Mouse (Mus musculus): Measurements from ENCODE around the gene Slc4a3.
A peak's percentile ranks its signal among the peaks of the same experiment; 100 is the strongest.

The Slc4a3 gene

DNA sequence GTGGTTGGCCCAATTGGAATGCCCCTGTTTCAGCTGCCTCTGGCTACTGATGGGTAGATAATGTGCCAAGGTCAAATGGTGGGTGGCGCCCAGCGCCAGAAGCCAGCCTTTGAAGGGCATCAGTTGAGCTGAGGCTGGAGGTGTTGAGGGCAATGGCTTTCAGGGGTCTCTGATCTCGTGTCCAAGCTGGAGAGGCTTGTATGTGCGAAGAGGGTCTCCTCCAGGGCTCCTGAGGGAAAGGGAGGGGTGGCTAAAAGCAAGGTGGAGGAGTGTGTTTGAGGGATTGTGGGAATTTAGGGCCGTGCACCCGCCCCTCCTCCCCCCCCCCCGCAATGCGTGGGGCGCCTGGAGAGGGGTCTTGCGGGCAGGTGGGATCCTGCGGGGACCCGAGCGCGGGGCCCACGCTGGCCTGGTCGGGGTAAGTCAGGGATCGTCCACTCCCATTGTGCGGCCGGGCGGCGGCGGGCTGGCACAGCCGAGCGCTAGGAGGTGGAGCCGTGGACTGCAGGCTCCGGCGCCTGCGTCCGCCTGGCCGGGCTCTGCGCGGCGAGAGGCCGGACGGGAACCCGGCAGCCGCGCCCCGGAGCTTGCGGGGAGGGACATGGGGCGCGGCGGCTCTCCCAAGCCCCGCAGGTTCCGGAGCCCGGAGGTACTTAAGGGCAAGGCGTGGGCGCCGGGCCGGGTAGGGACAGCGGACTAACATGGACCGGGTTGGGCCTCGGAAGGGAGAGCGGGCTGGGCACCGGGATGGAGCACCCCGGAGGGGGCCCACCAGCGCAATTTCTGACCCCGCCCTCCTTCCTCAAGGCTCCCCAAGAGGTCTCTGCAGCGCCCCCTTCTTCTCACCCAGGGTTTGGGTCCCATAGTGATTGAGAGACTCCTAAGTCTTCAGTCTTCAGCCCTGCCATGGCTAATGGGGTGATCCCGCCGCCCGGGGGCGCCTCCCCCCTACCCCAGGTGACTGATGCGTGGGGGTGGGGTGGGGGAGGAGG, at the start of gene Slc4a3:
TSS of gene Slc4a3 (plus strand) at position 302 of the 992 bp plus-strand sequence.
- peak; percentile 77 for DNase-seq (ENCODE audit: extremely low spot score, low spot score)

DNA sequence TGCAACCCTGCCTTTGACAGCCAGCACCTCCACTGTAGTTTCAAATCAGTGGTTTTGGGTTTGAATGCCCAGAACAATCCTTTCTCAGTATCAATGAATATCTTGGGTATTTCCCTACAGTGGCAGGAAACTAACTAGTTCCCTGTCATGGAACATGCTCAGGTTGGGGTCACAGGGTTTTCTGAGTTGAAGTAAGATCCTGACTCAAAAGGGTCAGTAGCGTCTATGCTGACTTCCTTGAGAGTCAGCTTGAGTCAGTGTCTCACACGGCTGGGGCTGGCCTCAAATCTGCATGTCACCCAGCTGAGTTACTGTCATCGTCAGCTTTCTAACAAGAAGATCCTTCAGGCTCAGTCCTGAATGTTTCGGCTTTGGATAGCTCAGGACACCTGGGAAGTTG, 47.2 kb upstream of the Slc4a3 start:
- no peak for DNase-seq (ENCODE audit: extremely low spot score, low spot score)

DNA sequence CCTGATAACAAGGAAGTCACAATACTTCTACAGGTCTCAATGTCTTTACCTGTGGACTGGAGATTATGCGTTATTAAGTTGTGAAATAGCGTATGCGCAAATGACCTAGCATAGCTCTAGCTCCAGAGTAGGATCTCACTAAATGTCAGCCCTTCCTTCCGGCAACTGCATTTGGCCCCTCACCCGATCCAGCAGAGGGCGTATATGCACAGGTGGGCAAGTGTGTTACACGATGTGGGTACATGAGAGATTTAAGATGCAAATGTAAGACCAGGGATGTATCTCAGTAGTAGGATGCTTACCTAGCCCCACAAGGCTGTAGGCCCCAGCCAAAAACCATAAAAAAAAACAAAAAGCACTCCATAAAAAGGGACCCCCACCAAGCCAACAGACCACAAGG, 46.6 kb upstream of the Slc4a3 start:
- DNase-seq (ENCODE audit: extremely low spot score, low spot score) = no peak

DNA sequence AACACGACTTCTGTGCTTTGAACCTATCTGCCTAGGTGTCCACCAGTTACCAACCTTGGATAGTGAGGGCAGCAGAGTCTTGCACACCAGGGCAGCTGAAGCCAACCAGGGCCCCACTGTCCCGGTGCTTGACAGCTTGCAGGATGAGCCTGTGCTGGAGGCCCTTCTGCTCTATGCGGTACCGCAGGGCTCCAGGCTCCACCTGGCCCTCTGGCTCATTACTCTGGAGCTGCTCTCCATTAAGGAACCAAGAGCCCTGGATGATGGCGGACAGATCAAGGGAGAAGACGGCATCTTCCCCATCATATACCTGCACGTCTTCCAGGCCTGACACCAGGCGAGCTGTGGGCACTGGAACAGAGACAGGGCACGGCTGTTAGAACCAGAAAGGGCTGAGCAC, 44.2 kb upstream of the Slc4a3 start:
- DNase-seq (ENCODE audit: extremely low spot score, low spot score) = no peak

DNA sequence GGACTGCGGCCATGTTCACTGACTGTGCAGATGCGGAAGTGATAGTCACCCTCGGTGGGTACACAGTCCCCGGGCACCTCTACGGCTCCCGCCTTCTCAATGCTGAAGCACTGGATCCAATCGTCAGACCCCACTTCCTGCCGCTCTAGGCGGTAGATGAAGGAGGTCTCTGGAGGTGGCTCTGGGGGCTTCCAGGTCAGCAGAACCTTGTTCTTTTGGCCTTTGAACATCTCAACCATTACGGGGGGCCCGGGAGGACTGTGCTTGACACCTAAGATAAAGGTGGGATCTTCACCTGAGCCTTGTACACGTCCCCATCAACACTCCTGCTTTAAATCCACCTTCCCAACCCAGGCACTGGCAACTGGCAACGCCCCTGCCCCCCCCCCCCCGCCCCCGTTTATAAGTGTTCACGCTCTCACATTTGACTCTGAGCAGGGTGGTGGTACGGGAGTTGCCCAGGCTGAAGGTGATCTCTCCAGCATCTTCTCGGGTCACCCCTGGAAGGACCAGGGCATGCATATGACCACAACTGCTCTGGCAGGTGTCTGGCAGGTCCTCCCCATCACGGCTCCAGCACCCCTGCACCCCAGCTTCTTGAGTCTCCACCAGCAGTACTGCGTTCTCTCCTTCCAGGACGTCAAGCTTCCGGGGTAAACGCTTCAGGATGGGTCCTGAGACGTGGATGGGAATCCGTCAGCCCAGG, 43.0 kb upstream of the Slc4a3 start:
- no peak for DNase-seq (ENCODE audit: extremely low spot score, low spot score)

DNA sequence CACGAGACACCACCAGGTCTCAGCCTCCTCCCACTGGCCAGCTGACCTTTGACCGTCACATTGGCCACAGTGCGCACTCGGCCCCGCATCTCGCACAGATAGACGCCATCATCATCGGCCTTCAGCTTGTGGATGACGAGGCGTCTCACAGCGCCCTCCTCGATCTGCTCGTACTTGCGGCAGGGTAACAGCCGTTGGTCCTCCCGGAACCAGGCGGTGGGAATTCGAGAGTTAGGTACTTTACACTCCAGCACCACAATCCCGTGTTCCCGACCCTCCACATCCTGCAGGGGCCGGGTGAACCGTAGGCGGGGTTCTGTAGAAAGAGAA, 42.5 kb upstream of the Slc4a3 start:
- no peak for DNase-seq (ENCODE audit: extremely low spot score, low spot score)

DNA sequence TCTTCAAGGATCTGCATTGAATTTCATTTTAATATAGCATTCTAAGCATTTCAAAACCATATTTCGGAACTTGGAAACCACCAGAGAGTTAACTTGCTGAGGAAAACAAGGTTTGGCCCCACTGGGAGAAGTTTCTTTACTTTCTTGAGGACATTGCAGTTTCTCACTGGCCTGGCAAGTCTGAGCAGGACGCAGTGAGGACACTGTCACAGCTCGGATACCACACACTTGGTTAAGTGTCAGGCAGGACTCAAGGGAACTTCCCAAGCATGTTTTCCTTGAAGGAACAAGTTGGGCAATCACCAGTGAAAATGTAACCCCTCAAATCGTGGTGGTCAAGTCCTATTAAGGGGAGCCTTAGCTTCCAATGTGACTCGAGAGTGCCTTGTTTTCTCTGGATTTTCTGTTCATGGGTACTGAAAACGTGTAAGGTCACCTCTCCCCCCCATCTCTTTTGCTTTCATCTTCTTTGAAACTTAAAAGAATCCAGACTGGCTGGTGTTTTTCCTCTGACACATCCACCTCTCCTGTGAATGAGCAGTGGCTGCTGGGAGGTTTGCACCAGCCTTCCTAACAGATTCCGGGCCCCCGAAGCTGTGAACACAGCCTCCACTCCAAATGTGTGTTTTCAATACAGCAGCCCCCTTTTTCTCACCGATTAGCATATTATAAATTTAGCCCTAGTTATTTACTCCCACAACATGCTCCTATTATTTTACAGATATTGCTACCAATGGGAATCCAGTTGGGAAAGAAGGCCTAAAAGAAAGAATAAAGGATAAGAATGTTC, 41.6 kb upstream of the Slc4a3 start:
- no peak for DNase-seq (ENCODE audit: extremely low spot score, low spot score)

DNA sequence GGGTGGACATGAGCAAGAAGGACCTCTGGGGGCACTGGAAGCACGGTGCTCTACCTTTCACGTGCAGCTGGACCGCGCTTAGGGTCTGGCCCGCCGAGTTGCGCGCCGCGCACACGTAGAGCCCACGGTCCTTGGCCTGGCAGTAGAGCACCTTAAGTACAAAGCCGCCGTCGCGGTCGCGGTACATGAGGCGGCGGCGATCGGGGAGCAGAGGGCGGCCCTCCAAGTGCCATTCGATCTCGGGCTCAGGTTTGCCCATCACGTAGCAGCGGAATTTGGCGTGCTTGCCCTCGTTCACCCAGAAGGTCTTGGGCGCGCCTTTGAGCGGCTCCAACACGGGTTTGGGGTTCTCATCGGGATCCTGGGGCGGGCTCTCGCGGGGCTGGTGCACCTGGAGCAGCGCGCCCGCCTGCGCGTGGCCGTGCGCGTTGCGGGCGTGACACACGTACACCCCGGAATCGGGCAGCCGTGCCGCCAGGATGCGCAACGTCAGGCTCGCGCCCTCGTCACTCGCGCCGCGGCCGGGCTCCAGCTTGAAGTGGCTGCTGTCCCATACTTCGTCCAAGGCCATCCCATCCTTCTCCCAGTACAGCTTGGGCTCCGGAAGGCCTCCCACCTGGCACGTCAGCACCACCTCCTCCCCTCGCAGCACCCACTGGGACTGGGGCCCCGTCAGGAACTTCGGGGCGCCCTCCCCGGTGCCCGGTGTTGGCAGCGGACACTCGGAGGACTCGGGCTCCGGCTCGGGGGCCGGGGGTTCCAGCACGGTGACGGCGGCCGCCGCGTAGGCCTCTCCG, 40.7 kb upstream of the Slc4a3 start:
- peak; percentile 74 for DNase-seq (ENCODE audit: extremely low spot score, low spot score)

DNA sequence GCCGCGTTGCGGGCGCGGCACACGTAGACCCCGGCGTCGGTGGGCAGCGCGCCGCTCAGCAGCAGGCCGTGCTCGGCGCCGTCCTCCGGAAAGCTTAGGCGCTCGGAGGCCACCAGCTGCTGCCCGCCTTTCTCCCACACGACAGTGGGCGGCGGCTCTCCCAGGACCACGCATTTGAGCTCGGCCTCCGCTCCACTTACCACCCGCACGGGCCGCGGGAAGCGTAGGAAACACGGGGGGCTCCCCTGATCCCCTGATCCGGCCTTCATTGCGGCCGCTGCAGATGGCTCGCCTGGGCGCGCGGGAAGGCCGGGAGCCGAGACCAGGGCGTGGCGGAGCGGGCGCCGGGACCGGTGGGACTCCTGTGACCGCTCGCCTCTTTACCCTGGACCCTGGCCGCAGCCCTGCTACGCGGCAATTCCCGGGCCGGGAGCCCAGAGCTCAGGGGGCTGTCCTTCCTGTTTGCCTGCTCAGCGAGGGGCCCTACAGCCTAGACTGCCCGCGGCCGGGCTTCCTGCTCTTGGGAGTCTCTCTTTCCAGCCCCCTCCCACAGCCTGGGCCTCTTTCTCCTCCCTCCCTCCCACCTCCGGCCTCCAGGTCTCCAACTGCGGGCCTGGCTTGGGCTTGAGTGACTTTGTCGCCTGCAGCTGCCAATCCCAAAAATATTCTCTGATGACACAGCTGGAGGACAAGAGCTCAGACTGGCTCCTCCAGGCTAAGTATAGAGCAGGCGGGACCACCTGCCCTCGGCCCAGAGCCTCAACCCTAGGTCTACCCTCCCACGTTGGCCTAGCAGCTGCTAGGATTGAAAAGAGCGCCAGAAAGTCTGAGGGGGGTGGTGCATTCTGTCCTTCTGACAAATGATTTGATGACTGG, 39.9 kb upstream of the Slc4a3 start, which contains the start of gene Obsl1:
TSS of gene Obsl1 (minus strand) at position 497 of the 876 bp plus-strand sequence.
- peak; percentile 85 for DNase-seq (ENCODE audit: extremely low spot score, low spot score)

DNA sequence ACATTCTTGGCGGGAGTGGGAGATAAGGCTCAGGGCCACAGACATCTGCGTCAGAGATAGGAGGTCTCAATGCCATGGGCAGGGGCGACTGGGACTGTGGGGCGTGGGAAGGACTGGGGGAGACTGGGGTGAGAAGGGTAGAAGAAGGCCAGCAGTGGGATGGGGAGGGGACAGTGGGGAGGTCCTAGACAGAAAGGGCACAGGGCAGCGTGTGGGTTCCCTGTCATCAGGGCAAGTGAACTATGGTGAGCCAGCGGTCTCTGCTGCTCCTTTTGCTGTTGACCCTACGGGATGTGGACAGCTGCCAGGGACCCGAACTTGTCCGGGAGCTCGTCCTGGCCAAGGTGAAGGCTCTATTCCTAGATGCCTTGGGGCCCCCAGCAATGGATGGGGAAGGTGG, 39.1 kb upstream of the Slc4a3 start, which contains the start of gene Inha:
TSS of gene Inha (plus strand) at position 72 of the 400 bp plus-strand sequence.
- DNase-seq (ENCODE audit: extremely low spot score, low spot score) = no peak

DNA sequence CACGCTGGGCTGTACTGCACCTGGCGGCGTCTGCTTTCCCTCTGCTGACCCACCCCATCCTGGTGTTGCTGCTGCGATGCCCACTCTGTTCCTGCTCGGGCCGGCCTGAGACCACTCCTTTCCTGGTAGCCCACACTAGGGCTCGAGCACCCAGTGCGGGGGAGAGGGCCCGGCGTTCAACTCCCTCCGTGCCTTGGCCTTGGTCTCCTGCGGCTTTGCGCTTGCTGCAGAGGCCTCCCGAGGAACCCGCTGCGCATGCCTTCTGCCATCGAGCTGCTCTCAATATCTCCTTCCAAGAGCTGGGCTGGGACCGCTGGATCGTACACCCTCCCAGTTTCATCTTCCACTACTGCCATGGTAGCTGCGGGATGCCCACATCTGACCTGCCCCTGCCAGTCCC, 36.5 kb upstream of the Slc4a3 start:
- no peak for DNase-seq (ENCODE audit: extremely low spot score, low spot score)

DNA sequence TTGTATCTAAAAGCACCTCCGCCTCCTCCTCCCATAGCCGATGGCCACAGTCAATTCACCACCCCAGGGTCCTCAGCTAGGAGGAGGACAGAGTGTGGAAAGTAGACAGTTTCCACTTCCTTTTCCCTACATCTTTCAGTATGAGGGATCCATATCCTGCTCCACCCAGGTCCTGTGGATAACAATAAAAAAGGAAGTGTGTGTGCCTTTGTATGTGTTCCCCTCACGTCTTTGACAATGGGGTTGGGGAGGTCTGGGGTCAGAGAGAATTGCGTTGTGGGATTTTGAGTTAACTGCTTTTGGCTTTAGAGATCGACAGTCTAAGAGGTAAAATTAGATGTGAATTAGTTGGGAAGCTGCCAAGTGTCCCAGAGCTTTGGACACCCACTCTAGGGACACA, 35.9 kb upstream of the Slc4a3 start:
- no peak for DNase-seq (ENCODE audit: extremely low spot score, low spot score)

DNA sequence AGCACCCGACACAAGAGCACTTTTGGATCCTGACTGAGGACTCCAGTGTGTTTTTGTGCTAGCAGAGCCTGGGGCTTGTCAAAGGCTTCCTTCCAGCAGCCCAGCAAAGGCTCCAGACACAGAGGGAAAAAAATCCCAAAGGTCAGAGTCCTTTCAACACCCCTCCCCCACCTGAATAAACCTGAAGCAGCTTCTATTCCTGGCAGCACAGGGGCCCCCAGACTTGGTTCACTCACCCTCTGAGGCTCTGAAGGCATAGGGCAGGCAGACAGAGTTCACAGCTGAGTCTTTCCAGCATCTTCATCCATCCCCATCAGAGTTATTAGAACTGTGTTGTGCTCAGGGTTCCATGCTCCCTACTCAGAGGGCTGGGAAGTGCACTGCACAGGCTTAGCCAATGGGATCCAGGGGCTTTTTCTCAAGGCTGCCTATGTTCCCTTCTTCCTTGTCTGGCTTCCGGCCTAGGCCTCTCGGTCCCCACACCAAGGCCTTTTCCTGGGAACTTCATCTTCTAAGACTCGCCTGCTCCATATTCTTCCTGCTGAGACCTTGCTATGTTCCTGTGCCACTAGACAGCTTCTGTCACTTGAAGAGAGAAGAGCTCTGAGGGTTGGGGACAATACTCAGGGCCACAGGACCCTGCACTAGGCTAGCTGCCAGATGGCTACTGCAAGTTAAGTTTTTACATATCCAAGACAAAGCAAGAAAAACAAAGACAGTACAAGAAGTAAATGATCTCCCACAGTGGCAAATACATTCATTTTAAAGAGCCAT, 34.4 kb upstream of the Slc4a3 start:
- DNase-seq (ENCODE audit: extremely low spot score, low spot score) = no peak

DNA sequence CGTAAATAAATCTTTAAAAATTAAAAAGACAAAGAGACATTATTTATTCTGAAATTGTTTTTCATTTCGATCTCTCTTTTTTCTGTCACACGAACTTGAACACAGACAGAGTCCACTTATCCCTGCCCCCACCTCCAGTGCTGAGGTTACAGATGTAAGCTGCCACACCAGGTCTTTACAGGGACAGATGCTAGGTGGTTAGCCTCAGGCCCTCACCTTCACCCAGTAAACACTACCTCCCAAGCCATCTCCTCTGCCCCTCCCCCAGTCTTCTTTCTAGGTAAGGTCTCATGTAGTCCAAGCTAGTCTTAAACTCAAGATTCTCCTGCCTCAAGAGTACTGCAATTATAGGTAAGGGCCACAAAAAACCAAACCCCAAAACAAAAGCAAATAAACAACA, 33.5 kb upstream of the Slc4a3 start:
- DNase-seq (ENCODE audit: extremely low spot score, low spot score) = no peak

DNA sequence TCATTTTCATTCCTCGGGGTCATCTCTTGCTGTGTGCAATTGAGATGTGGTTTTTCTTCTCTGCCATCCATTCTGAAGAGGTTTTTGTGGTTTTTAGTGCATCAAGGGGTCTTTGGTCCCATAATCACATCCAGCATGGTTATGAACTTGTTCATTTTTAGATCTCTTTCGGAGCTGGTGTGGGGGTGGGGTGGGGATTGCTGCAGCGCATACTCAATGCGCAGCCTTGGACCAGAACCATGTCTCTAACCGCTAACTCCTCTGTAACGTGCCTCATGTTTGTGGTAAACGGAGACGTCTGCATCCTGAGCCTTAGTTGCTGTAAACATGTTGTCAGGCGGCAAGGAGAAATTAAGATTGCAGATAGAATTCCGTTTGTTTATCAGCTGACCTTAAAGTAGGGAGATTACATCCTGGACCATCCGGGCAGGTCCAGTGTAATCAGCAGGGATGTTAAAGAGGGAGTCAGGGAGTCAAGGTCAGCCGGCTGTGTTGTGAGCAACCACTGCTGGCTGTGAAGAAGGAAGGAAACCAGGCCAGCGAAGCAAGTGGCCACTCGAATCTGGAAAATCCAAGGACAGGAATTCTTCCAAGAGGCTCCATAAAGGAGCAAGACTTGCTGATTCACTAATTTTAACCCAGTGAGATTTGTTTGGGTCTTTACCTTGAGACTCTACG, 29.2 kb upstream of the Slc4a3 start:
- no peak for DNase-seq (ENCODE audit: extremely low spot score, low spot score)

DNA sequence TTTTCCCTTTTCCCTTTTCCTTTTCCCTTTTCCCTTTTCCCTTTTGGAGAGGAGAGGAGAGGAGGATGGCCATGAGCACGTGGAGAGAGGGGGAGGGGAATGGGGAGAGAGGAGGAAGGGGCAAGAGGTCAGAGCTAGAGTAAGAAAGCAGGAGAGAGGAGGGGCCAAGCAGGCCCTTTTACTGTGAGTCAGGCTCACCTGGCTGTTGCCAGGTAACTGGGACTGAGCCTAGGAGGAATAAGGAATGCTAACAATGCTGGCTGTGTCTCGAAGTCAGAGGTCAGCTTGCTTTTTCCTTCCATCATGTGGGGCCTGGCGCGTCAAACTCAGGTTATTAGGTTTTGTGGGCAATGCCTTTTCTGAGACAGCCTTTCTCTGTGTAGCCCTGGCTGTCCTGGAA, 28.1 kb upstream of the Slc4a3 start:
- no peak for DNase-seq (ENCODE audit: extremely low spot score, low spot score)

DNA sequence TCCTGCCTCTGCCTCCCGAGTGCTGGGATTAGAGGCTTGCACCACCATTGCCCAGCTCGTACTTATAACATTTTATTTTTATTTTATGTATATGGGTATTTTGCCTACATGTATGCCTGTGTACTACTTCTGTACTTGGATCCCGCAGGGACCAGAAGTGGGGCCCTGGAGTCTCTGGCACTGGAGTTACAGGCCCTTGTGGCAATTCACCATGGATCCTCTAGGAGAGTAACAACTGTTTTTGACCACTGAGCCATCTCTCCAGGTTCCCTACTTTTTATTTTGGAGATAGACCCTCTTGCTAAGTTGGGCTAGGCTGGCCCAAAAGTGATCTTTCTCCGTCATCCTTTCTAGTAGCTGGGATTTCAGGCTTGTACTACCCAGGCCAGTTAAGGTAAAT, 27.6 kb upstream of the Slc4a3 start:
- no peak for DNase-seq (ENCODE audit: extremely low spot score, low spot score)

DNA sequence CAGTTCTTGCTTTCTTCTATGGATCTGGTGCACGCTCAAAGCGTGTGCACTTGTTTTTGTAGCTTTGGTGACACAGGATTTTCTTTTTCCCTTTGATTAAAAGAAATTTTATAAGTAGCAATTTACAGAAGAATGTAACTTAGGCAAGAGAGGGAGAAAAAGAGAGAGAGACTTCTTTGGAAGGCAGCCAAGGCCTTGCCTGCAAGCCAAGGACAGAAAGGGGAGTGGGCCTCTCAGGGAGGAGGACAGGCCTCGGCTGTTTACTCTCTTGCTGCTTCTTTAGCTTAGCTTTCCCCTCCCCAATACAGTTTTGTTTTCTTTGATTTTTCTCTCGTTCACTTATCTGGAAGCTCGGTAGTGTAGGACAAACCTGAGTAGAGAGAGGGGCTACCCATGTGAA, 26.5 kb upstream of the Slc4a3 start:
- DNase-seq (ENCODE audit: extremely low spot score, low spot score) = no peak

Data from neural tube, embryonic 10.5 days (tissue).